Mouse (Mus musculus): ENCODE data around the gene Tinf2.

DNA sequence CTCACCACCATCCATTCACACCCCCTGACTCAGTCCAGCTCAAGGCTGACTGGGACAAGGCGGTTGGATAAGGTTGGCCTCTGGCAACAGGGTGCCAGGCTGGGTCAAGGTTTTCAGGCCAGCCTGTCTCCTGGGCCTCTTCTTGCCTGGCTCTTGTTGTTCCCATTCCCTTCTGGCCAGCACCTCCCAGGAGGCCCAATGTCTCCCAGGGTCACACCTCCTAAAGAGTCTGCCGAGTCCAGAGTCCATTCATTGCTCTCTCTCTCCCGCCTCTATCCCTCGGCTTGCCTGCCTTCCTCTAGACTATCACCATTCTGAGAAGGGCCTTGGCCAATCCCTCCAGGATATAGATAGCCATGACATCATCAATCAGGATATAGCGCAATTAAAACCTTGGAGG lies 23.6 kb downstream of the Tinf2 start:
- TF ChIP-seq POLR2A (IDR thresholded peaks at IDR 0.05; ENCODE audit: control insufficient read depth, low read depth, low read length) (no peak), CTCF (IDR thresholded peaks at IDR 0.05; ENCODE audit: control insufficient read depth, insufficient read depth, insufficient replicate concordance, low read depth, low read length) (no peak)

Measured in testis, adult 2 months (tissue).